Mouse (Mus musculus) retina, embryonic 14.5 days (tissue): ENCODE results near the gene Hdac9.

Source experiments
- DNase-seq: peaks from one replicate; pipeline ENCODE4 v3.0.0-alpha.2; 2015; ENCODE audit warnings: low spot score

Gene Hdac9

DNA sequence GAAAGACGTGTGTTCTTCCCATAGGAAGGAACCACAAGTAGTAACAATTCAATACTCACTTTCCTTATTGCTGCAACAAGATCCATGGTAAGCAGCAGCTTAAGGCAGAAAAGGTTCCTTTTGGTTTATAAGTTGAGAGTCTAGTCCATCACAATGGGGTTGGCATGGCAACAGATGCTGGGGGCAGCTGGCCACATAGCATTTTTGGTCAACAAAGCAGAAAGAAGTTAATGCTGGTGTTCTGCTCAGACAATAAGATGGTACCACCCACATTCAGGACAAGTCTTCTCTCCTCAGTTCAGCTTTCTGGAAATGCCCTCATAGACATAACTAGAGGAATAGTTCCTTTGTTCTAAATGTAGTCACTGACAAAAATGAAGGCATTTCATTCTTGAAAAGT, at the start of gene Hdac9:
TSS of gene Hdac9 (minus strand) at position 101 of the 400 bp plus-strand sequence.
- DNase-seq = no peak

DNA sequence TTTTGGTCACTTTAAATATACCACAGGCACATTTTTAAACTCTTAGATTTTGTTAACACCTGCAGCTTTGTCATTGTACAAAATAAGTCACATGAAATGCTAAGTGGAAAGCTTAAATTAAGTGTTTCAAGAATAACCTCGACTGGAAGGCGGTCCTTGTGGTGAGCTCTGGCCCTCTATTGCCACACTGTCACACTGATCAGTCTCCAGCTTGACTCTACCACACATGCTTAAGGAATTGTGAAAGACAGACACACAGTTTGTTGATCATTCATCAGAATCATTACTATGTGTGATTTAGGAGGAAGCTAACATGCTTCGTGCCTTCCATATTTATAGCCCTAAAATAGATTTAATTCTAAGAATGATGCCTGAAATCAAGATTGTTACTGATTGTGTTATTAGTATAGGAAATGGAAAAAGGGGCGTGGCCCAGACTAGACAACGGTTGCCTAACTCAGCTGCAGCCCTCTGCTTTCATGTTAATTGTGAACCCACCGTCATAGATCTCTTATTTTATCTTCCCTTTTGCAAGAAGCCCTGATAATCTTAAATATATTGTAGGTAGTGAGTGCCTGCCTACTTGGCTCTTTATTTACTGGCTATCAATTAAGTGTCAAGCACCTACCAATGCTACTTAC, 32.3 kb upstream of the Hdac9 start:
- no peak for DNase-seq

DNA sequence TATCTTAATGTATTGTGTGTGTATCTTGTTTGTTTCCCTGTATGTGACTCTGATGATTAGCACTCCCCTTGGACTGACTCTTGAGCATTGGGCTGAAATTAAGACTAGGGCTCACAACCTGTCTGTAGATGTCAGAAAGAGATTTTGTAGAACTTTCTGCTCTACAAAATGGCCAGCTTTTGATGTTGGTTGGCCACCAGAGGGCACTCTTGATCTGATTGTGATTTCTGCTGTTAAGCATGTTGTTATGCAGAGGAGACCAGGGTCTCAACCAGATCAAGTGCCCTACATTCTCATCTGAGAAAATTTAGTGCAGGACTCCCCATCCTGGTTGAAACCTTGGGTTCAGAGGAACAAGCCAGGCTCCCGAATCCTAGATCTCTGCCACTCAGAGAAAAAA, 21.0 kb upstream of the Hdac9 start:
- DNase-seq = peak; percentile 27

DNA sequence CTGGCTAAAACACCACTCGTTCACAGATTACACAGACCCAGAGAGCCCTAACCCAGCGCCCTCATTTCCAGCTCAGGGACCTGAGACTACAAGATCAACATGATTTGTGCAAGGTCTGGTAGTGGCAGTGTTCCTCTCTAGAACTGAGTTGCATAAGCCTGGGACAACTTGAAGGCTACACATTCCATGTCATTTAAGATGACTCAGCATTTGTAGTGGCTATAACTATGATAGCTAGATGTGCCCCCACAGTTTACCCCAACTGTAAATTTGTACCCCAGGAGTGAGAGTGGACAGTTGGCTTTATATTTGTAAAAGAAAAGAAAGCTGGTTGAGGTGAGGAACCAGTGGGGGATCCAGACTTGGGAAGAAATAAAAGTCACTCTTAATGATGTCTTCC, 8.9 kb downstream of the Hdac9 start:
- peak; percentile 15 for DNase-seq

DNA sequence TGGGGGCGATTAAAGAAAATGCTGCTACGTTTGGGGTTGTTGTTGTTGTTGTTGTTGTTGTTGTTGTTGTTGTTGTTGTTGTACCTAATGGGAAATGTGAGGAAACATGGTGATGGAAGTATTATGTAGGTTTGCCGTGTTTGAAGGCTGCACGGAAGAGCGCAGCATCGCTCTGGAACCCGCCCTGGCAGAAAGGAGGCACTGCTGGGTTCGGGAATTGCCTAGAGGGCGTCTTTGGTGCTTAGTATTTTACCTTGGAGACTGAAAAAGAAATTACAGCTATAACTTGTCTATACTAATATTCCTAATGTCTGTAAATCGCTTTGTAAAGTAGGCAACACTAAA, 9.4 kb downstream of the Hdac9 start:
- peak; percentile 54 for DNase-seq

DNA sequence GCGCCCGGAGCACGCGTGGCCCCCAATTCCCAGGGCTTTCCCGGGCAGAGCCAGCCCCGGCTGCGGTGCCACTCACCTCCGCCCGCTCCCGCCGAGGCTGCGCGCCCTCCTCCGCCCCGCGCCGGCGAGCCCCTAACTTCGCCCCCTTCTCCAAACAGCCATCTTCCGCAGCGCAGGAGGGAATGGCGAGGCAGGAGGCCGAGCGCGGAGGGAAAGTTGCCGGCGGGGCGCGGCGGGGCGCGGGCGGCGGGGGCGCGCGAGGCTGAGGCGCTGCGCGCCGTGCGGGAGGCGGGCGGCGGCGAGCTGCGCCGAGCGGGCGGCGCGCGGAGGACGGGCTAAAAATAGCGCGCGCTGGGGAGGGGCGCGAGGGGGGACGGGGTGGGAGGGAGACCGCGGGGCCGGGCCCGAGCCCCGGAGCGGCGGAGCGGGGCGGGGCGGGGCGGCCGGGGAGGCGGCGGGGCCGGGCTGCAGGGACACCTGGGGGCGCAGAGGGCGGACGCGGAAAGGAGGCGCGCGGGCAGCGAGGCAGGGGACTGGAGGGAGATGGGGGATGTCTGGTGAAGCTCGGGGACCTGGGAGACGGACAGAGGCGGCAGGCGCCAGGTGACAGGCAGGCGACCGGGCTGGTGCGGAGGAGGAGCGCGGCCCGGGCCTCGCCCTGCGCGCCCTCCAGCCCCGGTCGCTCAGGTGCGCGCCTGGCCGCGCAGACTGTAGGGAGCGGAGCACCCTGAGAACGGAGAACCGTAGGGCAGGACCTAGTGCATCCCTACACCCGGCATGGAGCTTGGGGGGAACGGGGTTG, 10.0 kb downstream of the Hdac9 start:
- peak; percentile 54 for DNase-seq

DNA sequence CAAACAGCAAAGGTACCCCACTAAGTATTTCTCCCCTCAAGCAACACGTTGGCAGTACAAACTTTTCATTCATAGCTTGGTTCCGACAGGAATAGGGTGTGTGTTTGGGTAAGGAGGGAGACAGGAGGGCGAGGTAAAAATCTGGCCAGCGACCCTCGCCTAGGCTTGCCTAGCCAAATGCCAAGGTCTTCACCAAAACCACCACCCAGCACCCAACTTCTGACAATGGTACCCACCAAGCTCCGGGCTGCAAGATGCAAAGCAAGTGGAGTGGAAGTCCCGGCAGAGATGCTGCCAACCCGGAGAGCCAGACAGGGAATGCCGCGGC, 10.6 kb downstream of the Hdac9 start:
- no peak for DNase-seq

DNA sequence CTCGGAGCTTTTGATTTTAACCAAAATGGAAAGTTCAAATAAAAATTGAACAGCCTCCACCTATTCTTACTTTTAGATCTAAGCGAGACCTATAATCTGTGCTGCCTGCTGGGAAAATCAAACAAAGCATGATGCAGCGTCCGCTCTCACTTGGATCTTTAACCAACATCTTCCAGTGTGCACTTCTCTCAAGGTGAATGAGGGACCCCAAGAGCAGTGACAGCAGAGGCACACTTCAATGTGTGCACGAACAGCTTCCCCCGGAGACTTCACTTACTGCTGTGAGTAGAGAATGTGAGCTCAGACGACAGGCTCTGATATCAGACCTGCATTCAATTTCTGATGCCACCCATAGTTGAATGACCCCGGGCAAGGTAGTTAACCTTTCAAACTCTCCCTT, 16.7 kb downstream of the Hdac9 start:
- DNase-seq = no peak

DNA sequence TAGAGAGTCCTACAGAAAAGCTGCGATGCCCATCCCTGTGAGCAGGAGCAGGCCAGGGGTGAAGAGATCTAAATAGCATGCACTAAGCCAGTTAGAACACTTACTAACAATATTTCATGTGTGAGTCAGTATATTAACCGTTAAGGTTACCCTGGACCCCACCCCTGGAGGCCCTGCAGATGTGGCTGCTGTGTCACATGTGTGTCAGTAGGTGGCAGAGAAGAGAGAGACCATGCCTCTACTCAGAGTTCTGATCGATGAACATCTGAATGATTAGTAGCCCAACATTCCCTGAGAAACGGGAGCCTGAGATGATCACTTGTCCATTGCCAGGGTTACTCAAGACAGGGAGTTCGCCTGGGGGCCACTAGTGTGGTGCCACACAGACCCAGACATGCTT, 22.0 kb downstream of the Hdac9 start:
- no peak for DNase-seq

DNA sequence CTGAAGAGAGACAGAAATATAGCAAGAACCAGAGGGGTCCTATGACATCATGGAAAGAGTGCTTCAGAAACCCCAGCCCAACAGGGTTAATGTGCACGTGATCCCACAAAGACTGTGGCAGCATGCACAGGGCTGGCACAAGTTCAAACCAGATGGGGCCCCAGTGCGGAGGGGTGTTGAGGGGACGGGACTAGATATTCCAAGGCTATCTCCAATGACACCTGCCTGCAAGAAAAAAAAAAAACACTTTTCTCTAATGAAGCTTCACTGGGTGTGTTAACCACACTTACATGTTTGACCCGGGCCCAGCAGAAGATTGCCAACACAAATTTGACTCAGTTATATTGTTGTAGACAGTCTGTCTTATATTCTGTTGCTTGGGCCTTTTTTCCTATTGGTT, 28.2 kb downstream of the Hdac9 start:
- DNase-seq = no peak

DNA sequence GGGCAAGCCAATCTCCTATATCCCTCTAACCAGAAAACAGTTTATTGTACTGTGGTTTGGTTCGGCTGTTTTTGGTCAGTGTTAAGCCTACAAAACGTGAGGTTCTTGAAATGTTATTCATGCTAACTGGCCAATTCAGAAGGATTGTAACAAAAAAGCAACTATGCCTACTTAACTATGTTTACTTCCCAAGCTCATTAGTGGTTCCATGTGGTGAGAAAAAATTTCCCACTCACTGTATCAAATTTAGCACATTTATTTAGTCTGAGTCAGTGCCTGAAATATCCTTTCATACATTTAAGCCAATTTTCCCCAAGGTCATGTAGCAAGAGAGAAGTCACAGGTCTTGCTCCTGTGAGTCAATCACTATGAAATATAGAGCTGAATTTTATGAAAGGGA, 42.0 kb downstream of the Hdac9 start:
- DNase-seq = no peak

DNA sequence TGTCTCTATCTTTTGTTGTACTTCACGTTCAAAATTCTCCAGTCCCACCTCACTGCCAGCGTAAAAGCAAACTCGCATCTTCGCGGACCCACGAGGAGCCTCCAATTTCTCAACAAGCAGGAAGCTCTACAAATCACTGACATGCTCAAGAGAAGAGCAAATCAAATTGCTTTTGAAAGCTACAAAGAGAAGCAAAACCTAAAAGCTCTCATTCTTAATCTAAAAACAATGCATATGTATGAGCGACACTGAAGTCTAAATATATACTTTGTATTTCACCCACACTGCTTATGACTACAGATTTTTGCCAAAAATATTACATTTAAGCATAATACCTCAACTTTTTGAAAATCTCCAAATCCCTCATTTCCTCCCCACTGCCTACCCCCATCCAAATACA, 45.9 kb downstream of the Hdac9 start:
- no peak for DNase-seq

DNA sequence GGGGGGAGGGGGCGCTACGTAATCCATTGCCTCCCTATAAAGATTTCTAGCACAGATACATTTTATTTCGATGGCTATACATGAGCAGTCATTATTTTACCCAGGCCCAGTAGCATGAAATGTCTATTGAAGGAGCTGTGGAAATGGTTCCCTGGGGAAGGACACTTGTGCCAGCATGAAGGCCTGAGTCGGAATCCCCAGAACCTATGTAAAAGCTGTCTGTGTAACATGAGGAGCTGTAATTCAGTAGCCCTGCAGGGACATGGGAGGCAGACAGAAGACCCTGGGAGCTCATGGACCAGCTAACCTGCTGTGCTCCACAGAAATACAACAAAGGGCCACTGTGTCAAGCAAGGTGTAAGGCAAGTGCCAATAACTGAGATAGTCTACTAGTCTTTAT, 75.7 kb downstream of the Hdac9 start:
- no peak for DNase-seq

DNA sequence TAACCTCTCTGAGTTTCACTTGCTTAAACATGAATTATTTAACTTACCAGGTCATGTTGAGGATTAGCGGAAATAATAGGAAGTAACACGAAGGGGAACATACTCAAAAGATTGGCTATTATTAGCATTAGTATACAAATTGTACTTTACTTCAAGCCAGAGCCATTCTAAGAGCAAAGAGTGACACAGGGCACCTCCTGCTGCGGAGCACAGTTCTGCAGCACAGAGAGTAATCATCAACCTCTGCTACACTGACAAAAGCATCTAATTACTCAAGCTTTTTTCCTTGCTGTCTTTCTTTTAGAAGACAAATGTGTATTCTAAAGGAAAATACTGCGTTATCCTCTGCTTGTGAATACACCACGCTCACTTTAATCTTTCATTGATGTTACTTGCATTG, 79.6 kb downstream of the Hdac9 start:
- DNase-seq = peak; percentile 49

DNA sequence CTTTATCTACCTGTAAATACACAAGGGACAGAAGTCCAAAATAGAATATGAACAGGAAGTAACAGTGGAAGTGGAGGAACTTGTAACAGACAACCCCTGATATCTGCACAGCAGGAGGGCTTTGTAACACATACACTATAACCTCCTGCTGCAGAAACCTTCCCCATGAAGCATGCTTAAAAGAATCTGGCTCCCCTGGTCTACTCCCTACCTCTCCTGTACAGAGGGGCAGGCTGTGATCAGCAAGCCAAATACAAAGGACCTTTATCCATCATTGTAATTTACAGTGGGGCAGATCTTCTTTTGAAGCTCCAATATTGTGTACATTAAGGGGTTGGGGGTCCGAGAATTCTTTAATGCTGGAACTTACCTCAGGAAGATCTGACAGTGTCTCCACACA, 80.0 kb downstream of the Hdac9 start:
- peak; percentile 32 for DNase-seq

DNA sequence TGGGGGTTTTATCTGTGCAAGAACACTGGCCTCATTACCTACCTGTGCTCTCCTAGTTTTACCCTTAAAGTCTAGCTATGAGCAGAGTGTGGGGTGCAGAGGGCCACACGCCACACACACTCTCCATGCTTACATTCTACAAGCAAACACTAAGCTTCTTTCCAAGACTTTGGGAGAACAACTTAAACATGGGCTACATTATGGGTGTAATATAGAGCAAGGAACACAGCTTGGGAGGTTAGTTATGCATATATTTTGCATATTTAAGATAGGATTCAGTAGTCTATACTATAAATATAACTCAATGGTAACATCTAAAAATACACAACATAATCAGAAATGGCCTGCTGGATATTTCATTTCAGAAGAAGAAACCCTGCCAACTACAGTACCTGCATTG, 80.8 kb downstream of the Hdac9 start:
- no peak for DNase-seq

DNA sequence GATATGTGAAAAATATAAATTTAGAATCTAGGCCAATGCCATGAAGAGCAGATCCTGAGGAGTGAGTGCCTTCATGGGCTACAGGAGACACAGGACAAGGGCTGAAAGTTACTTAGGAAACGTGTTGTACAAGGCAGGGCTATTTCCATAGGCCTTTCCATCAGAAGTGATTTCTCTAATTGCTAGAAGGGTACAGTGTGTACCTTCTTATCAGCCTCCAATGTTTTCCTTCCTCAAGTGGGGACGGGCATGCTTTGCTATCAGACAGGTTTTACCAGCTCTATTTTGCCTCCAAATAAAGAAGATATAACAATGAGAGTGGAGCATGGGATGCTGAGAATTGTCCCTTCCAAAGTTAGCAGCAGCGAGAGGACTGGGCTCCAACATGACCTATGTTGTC, 81.4 kb downstream of the Hdac9 start:
- DNase-seq = no peak

DNA sequence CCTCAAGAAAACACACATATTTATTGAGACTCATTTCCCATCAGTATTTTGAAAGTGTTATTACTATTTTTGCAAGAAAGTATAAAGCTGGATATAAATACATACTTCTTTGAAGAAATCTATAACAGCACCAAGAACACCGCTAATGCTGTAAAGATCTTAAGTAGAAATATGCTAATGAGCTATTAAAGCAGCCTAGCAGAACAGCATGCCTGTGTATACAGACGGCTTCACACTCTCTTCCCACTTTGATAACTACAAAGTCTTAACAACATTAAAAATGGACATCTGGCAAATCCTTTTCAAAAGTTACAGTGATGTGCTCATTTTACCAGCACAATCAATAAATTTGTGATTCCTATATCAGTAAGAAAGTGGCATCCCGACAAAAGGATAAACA, 88.2 kb downstream of the Hdac9 start:
- DNase-seq = no peak

DNA sequence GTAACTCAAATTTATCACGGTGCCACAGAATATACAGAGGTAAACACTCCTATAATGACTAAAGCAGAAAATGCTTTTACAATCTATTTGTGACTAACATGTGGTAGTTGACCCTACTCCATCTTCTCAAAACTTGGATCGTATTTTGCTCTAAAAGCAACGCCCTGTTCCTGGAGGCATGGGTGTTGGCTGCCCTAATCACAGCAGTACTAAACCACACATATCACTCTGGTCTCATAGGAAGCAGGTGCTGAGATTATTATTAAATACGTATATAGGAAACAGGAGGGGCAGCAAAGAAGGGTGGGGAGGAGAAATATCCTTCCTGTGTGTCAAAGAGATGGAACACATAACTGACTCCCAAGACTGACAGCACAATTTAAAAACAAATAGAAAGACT, 90.0 kb downstream of the Hdac9 start:
- no peak for DNase-seq

DNA sequence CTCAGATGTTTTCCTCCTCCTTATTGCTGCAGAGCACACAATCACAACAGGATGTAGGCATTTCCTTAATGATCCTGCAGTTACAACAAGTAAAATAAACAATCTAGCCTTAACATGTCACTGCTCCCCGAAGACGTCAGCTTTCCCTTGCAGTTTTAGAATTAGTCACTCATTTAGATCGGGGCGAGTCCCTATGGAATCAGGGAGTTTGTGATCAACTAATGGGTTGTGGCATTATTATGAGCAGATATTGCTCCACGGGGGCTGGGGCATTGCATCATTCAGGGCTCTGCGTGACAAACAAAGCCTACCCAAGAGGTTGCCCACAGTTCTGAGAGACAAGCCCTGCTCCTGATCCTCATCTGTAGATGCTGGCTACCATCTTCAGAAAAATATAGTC, 96.7 kb downstream of the Hdac9 start:
- no peak for DNase-seq

DNA sequence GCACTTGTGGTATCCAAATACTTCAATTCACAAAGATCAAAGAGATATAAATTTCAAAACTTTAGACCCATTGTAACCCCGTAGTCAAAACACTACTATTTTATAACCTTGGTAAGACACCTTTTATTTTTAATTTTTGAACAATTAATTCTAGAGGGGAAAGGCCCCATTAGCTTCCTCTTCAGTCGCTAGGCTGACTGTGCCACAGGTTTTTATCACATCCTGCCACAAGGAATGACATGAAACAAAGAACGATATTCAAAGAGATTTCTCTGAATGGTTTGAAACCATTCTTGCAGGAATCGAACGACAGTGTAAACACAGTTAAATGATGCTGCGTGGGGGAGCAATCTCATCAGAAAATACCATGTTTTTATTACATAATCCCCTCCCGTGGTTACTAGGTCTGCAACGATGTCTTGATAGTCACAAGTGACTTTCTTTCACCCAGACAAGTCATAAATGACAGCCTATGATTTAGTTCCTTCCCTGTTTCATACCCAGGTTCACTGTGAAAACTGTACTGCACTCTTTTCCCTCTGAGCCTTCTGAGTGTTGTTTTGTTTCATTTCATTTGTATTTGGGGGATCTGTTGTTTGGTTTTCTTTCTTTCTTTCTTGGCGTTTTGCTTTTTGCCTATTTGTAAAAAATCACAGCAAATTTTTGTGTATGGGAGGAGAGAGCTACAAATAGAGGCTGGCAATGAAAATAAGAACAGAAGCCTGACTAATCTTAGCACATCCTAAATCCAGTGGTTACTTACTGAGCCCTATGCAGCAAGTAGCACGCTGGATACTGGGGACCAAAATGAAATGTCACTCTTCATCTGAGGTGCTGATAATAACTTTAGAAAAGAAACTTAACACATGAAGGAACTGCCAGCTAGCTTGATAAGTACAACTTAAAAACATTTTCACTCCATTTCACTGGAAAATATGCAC, 105.0 kb downstream of the Hdac9 start:
- no peak for DNase-seq

DNA sequence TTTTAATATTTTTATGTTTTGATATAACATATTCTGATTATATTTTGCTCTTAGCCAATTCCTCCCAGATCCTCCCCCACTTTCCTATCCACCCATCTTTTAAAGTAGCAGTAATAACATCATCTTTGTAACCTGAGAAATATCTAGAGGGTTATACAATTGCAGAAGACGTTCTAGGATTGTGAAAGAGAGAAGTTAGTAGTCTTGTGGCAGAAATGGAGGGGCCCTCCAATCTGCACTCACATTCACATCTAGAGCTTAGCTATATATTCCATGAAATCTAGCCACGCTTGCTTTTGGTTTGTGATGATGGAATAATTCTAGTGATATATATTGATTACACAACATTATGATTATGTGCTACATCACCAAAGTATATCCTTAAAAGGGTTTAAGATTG, 106.7 kb downstream of the Hdac9 start:
- DNase-seq = no peak

DNA sequence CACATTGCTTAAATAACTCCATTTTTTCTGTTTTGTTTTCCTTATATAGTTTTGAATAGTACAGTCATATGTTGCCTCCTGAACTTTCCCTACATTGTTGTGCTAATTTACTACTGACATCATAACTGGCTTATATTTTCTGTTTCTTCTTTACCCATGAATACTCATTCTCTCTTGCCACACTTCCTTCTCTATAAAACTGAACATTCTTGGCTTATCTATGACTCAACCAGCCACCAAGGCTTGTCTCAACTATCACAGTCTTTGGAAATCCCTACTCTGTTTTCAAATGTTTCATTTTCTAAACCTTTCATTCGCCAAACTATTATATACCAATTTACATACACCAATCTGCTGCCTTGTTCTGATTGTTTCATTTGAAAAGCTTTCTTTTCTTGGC, 108.7 kb downstream of the Hdac9 start:
- DNase-seq = no peak
